Mouse (Mus musculus) cerebellum, adult 2 months (tissue): Measurements from ENCODE around the gene Nsun3.

Source experiments
- CTCF ChIP-seq: fragments of 200-500 bp; IDR thresholded peaks from 2 replicates; pipeline ENCODE4 v1.5.1; 2011; ENCODE audit warnings: low read depth, mild to moderate bottlenecking, control low read depth, low read length, moderate library complexity, borderline replicate concordance; ENCODE audit not compliant: insufficient read depth
- POLR2A ChIP-seq: fragments of 200-500 bp; IDR thresholded peaks from 2 replicates; pipeline ENCODE4 v1.6.1; 2011; ENCODE audit warnings: low read length, control low read depth, borderline replicate concordance; ENCODE audit not compliant: insufficient read depth

DNA sequence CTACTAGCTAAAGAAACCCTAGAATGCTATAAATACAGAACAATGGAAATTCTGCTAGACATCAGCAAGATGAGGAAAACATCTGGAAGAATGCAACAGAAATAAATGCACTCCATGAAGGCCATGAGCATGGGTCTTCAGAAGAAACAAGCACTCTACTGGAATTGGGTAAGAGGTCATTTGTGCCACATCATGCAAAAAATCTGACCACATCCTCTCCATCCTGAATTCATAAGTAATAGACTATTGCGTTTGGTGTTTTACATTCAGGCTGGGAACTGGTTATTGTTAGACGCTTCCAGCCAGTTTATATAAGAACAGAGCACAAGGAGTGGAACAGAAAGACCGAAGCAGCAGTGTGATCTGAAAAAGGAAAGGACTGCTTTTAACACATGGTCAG lies 12.2 kb upstream of the Nsun3 start:
- TF ChIP-seq POLR2A (no peak), CTCF (no peak)
